Mouse (Mus musculus) stomach, postnatal 0 days (tissue): Measurements from ENCODE around the gene Mta2. TPM values are rescaled to one million over a fixed set of nuclear protein-coding genes. Genes with fewer than 3 reads are reported as not detected.

Source experiments
- ATAC-seq: fragments of 200-750 bp; cut with Nextera tagmentation; 2 replicates; pipeline ENCODE4 v1.8.0; 2017; ENCODE audit not compliant: low FRiP score, low TSS enrichment
- DNase-seq: peaks from one replicate; pipeline ENCODE4 v3.0.0-alpha.2; 2016; ENCODE audit warnings: low spot score
- H3K27ac ChIP-seq: fragments of 300-500 bp; sonication (generic); replicated peaks from 2 replicates; pipeline ENCODE4 v1.5.1; 2014; ENCODE audit warnings: mild to moderate bottlenecking, control low read depth
- H3K27me3 ChIP-seq: fragments of 300-500 bp; sonication (generic); 2 replicates; pipeline ENCODE4 v1.6.1; 2014; ENCODE audit warnings: low read length; ENCODE audit not compliant: control insufficient read depth, insufficient read depth
- H3K36me3 ChIP-seq: fragments of 300-500 bp; sonication (generic); 2 replicates; pipeline ENCODE4 v1.6.1; 2014; ENCODE audit warnings: low read length, mixed read lengths; ENCODE audit not compliant: control insufficient read depth, insufficient read depth
- H3K4me1 ChIP-seq: fragments of 300-500 bp; sonication (generic); replicated peaks from 2 replicates; pipeline ENCODE4 v1.6.1; 2014; ENCODE audit warnings: antibody characterized with exemption; ENCODE audit not compliant: control insufficient read depth, insufficient read depth
- H3K4me2 ChIP-seq: fragments of 300-500 bp; sonication (generic); replicated peaks from 2 replicates; pipeline ENCODE4 v1.6.1; 2014; ENCODE audit warnings: low read depth, mild to moderate bottlenecking, control low read depth, moderate library complexity
- H3K4me3 ChIP-seq: fragments of 300-500 bp; sonication (generic); 2 replicates; pipeline ENCODE4 v1.5.1; 2014; ENCODE audit warnings: low read depth, low read length, control low read depth
- H3K9ac ChIP-seq: fragments of 300-500 bp; sonication (generic); 2 replicates; pipeline ENCODE4 v1.6.1; 2014; ENCODE audit warnings: mild to moderate bottlenecking, low read length, control low read depth, mixed read lengths
- H3K9me3 ChIP-seq: fragments of 300-500 bp; sonication (generic); 2 replicates; pipeline ENCODE4 v1.6.1; 2016; ENCODE audit warnings: low read length; ENCODE audit not compliant: control insufficient read depth
- CTCF ChIP-seq: IDR thresholded peaks from 2 replicates; pipeline ENCODE4 v1.5.1; 2016; ENCODE audit warnings: antibody characterized with exemption, low read depth, mild to moderate bottlenecking, moderate library complexity
- EP300 ChIP-seq: optimal IDR thresholded peaks from 2 replicates; pipeline ENCODE3; 2016; ENCODE audit warnings: antibody characterized with exemption
- WGBS: fragments of 180-500 bp; shearing (Covaris S2); extraction: QIAGEN DNeasy Blood & Tissue Kit; methylation state at CpG from one replicate; pipeline ENCODE4 v1.1.7; 2014; 5-methylcytosine and 5-hydroxymethylcytosine counted together
- polyA plus RNA-seq: library from polyadenylated mRNA; unstranded; fragments of >200 nt; fragmentation: Nextera tagmentation; extraction: Ambion mirVana; gene quantifications from 2 replicates; pipeline ENCODE4 v1.2.1, GENCODE M21; 2015

The Mta2 gene
- polyA plus RNA-seq, 1 experiment from 2014 or later: 68.0 TPM

DNA sequence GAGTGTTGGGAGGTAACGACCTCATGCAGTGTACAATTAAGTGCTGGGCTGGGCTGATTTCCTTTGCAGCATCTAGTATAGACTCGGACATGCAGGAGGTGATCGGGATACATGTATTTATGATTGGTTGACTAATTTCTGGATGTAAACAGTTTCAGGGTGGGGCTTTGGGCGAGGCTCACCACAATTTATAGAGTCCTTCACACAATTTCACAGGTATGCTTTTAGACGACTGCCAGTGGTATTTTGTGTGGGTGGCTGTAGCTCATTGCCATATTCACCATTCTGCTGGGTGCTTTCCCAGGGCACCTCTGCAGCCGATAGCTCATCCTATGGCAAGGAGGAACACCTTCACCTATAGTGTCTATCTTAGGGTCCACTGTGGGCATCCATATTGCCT is 56.9 kb downstream of the Mta2 start:
- no peak for TF ChIP-seq CTCF
- no peak for TF ChIP-seq EP300
- Histone ChIP-seq H3K9me3 (no peaks in the 10 kb centered on the region), H3K36me3 (peaks cover 31% of the 10 kb centered on the region), H3K27ac (peak overlapping the region; percentile 91), H3K27me3 (no peaks in the 10 kb centered on the region), H3K4me1 (peaks cover 22% of the 10 kb centered on the region), H3K4me3 (no peak overlapping the region), H3K9ac (no peak overlapping the region; the same call in 1 of the 2 replicates), H3K4me2 (peak overlapping the region; percentile 32; the same call in 1 of the 2 replicates)
- DNase-seq: no peak
- WGBS: 50% methylated on average over 6 of the region's 6 CpGs
- ATAC-seq: no peak

DNA sequence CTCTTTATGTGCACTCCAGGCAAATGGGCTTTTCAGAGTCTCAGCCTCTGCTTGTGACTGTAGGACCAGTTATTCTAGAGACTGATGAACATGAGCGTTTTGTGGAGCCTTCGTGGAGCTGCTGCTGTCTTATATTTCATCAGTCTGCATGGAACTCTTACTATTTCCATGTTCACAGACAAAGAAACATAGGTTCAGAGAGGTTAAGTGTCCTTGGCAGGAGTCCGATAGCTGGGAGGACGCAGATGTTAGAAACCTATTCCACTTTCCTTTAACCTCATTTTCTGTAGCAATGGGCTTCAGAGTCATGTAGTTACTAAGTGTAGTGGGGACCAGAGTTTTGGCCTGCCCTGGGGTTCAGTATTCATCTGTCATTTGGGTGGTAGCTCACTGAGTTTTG is 57.5 kb downstream of the Mta2 start:
- no peaks in the 10 kb centered on the region for H3K9me3 ChIP-seq
- TF ChIP-seq CTCF (no peak), EP300 (no peak)
- no peak overlapping the region for H3K4me3 ChIP-seq
- H3K27ac ChIP-seq: peak overlapping the region; percentile 91; the same call in 1 of the 2 replicates
- ATAC-seq (no peak), DNase-seq (no peak)
- peaks cover 21% of the 10 kb centered on the region for H3K4me1 ChIP-seq
- no peaks in the 10 kb centered on the region for H3K27me3 ChIP-seq
- 53% methylated on average over 4 of the region's 4 CpGs for WGBS
- H3K4me2 ChIP-seq: no peak overlapping the region
- peaks cover 38% of the 10 kb centered on the region for H3K36me3 ChIP-seq
- H3K9ac ChIP-seq: no peak overlapping the region

Other genes starting within 250 kb of the Mta2 start
- gene Slc3a2, start 218.5 kb upstream of the Mta2 start, polyA plus RNA-seq: 82.5 and 87.0 TPM in 2 replicates
- gene Wdr74, start 206.0 kb upstream of the Mta2 start, polyA plus RNA-seq: 55.6 and 55.7 TPM in 2 replicates
- 0.59 and 0.62 TPM in 2 replicates for gene 1700092M07Rik, start 201.2 kb upstream of the Mta2 start, polyA plus RNA-seq
- 81.9 and 82.2 TPM in 2 replicates for gene Stx5a, start 200.5 kb upstream of the Mta2 start, polyA plus RNA-seq
- 57.5 and 61.6 TPM in 2 replicates for gene Nxf1, start 184.8 kb upstream of the Mta2 start, polyA plus RNA-seq
- 114 and 117 TPM in 2 replicates for gene Tmem223, start 170.9 kb upstream of the Mta2 start, polyA plus RNA-seq
- 95.2 and 98.4 TPM in 2 replicates for gene Tmem179b, start 167.4 kb upstream of the Mta2 start, polyA plus RNA-seq
- 9.7 and 10.5 TPM in 2 replicates for gene Taf6l, start 155.5 kb upstream of the Mta2 start, polyA plus RNA-seq
- gene Polr2g, start 143.3 kb upstream of the Mta2 start, polyA plus RNA-seq: 103 and 108 TPM in 2 replicates
- gene Zbtb3, start 139.3 kb upstream of the Mta2 start, polyA plus RNA-seq: 2.3 TPM in 2 replicates
- 20.8 and 23.1 TPM in 2 replicates for gene Ttc9c, start 122.5 kb upstream of the Mta2 start, polyA plus RNA-seq
- 3.6 and 3.9 TPM in 2 replicates for gene Hnrnpul2, start 121.9 kb upstream of the Mta2 start, polyA plus RNA-seq
- gene AC129217.1, start 112.1 kb upstream of the Mta2 start, polyA plus RNA-seq: not detected in 2 replicates
- gene Bscl2, start 104.4 kb upstream of the Mta2 start, polyA plus RNA-seq: 75.9 and 79.4 TPM in 2 replicates
- 7.7 and 8.6 TPM in 2 replicates for gene Gng3, start 102.7 kb upstream of the Mta2 start, polyA plus RNA-seq
- gene Lrrn4cl, start 91.1 kb upstream of the Mta2 start, polyA plus RNA-seq: 2.3 and 2.6 TPM in 2 replicates
- 195 TPM in 2 replicates for gene Ubxn1, start 70.4 kb upstream of the Mta2 start, polyA plus RNA-seq
- gene Uqcc3, start 61.0 kb upstream of the Mta2 start, polyA plus RNA-seq: 81.2 and 85.2 TPM in 2 replicates
- gene Lbhd1, start 58.1 kb upstream of the Mta2 start, polyA plus RNA-seq: 47.2 and 47.8 TPM in 2 replicates
- not detected in 2 replicates for gene Gm49403, start 57.9 kb upstream of the Mta2 start, polyA plus RNA-seq
- 48.2 and 49.9 TPM in 2 replicates for gene 1810009A15Rik, start 53.0 kb upstream of the Mta2 start, polyA plus RNA-seq
- gene Gm49416, start 52.9 kb upstream of the Mta2 start, polyA plus RNA-seq: not detected in 2 replicates
- gene Ints5, start 48.9 kb upstream of the Mta2 start, polyA plus RNA-seq: 19.1 and 19.5 TPM in 2 replicates
- 32.3 and 33.3 TPM in 2 replicates for gene Ganab, start 43.8 kb upstream of the Mta2 start, polyA plus RNA-seq
- gene B3gat3, start 21.5 kb upstream of the Mta2 start, polyA plus RNA-seq: 24.7 and 26.1 TPM in 2 replicates
- 3.0 and 3.6 TPM in 2 replicates for gene Rom1, start 12.5 kb upstream of the Mta2 start, polyA plus RNA-seq
- gene Eml3, start 12.3 kb upstream of the Mta2 start, polyA plus RNA-seq: 24.6 and 26.6 TPM in 2 replicates
- 14.9 and 15.8 TPM in 2 replicates for gene Tut1, start 12.0 kb downstream of the Mta2 start, polyA plus RNA-seq
- 240 and 247 TPM in 2 replicates for gene Eef1g, start 25.2 kb downstream of the Mta2 start, polyA plus RNA-seq
- 86.6 and 103 TPM in 2 replicates for gene Ahnak, start 47.4 kb downstream of the Mta2 start, polyA plus RNA-seq
- gene Scgb1a1, start 146.1 kb downstream of the Mta2 start, polyA plus RNA-seq: 10.8 and 12.6 TPM in 2 replicates
- gene Asrgl1, start 193.8 kb downstream of the Mta2 start, polyA plus RNA-seq: 6.9 and 7.5 TPM in 2 replicates